12 mouse cellular contexts compared by ENCODE assay signal in the genomic region with DNA sequence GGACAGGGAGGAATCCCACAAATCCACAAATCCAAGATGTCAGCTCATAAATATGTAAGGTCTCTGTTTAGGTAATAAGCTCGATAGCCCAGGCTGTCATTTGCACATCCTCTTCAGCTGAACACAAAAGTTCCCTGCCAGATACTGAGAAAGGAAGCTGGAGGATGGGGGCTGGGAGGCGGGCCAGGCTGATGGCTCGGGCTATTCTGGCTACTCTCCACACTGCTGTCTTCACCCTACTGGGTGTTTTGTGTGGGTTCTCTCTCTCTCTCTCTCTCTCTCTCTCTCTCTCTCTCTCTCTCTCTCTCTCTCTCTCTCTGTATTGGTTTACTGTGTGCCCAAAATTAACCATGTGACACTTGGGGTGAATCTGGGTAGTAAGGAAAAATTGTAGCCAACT.
DNase-seq lines count a peak whose midpoint lies in the region; ATAC-seq and TF ChIP-seq lines count a peak whose summit lies in the region.
"Had no signal": no experiment of that assay in that cellular context is flagged by ENCODE, and none has a peak within 500 bp of the region (broad histone marks: within the 10 kb centered on the region; RNA-seq: fewer than 3 reads in every experiment).

No protein-coding gene starts in this region.

- DNase-seq in layer of hippocampus, adult 2 months (ENCODE audit: low spot score in 2 of 2), result no peak
- DNase-seq in layer of hippocampus, adult 18-20 months (ENCODE audit: low spot score in 2 of 2), result no peak
- DNase-seq in brain, embryonic 14.5 days (ENCODE audit: low read depth), result peak; percentile 63
- peak; percentile 50 to 55 for DNase-seq in cerebellum, postnatal 14 days
- no peak for DNase-seq in spleen, postnatal 36 days (ENCODE audit: low spot score in 2 of 2)
- DNase-seq in thymus, postnatal 0 days (ENCODE audit: low spot score), result no peak

- WGBS in heart, embryonic 16.5 days, result 9% methylated on average over 3 of the region's 3 CpGs

- H3K4me3 ChIP-seq in layer of hippocampus, adult 2 months, result no peak overlapping the region
- H3K4me3 ChIP-seq in heart, embryonic 16.5 days (ENCODE audit: low read length), result no peak overlapping the region
- H3K4me3 ChIP-seq: embryonic facial prominence, embryonic 15.5 days; kidney, embryonic 15.5 days; neural tube, embryonic 13.5 days had no signal

- TF ChIP-seq CTCF in layer of hippocampus, adult 2 months (conservative IDR thresholded peaks at IDR 0.05), result no peak
- TF ChIP-seq CTCF in brain, embryonic 14.5 days (IDR thresholded peaks at IDR 0.05; ENCODE audit: borderline replicate concordance, extremely low read depth, insufficient read depth, insufficient read length), result no peak

- H3K4me2 ChIP-seq in heart, embryonic 16.5 days (ENCODE audit: low read depth, low read length), result no peak overlapping the region
- H3K4me2 ChIP-seq: embryonic facial prominence, embryonic 15.5 days; kidney, embryonic 15.5 days; neural tube, embryonic 13.5 days had no signal

- no peak overlapping the region for H3K9ac ChIP-seq in heart, embryonic 16.5 days (ENCODE audit: low read length)
- H3K9ac ChIP-seq: embryonic facial prominence, embryonic 15.5 days; kidney, embryonic 15.5 days; neural tube, embryonic 13.5 days had no signal

- peaks cover 48% of the 10 kb centered on the region for H3K4me1 ChIP-seq in heart, embryonic 16.5 days (ENCODE audit: control insufficient read depth, insufficient read depth, low read length)

- no peaks in the 10 kb centered on the region for H3K27me3 ChIP-seq in heart, embryonic 16.5 days (ENCODE audit: control insufficient read depth, insufficient read depth, low read length)
- H3K27me3 ChIP-seq: embryonic facial prominence, embryonic 15.5 days; kidney, embryonic 15.5 days; neural tube, embryonic 13.5 days had no signal

- TF ChIP-seq POLR2A in brain, embryonic 14.5 days (IDR thresholded peaks at IDR 0.05; ENCODE audit: borderline replicate concordance, extremely low read depth, insufficient read depth, insufficient read length, poor library complexity, severe bottlenecking), result no peak

- no peaks in the 10 kb centered on the region for H3K36me3 ChIP-seq in heart, embryonic 16.5 days (ENCODE audit: control insufficient read depth, insufficient read depth)
- H3K36me3 ChIP-seq: embryonic facial prominence, embryonic 15.5 days; kidney, embryonic 15.5 days; neural tube, embryonic 13.5 days had no signal

- 0 out of 2 replicates have a peak overlapping the region, but pooled peaks have one; percentile 18 for H3K27ac ChIP-seq in layer of hippocampus, adult 2 months
- H3K27ac ChIP-seq in heart, embryonic 16.5 days (ENCODE audit: low read length), result peak overlapping the region; percentile 64
- H3K27ac ChIP-seq: embryonic facial prominence, embryonic 15.5 days; kidney, embryonic 15.5 days; macrophage; neural tube, embryonic 13.5 days had no signal

- ATAC-seq in heart, embryonic 16.5 days (replicated peaks; ENCODE audit: extremely low read depth, insufficient read depth, low FRiP score), result peak; percentile 91
- ATAC-seq in erythroblast, adult 5-6 weeks (replicated peaks; ENCODE audit: low FRiP score, poor library complexity, severe bottlenecking), result no peak

- H3K9me3 ChIP-seq in heart, embryonic 16.5 days (replicated peaks; ENCODE audit: control insufficient read depth, low read length), result no peaks in the 10 kb centered on the region
- H3K9me3 ChIP-seq: embryonic facial prominence, embryonic 15.5 days; kidney, embryonic 15.5 days; neural tube, embryonic 13.5 days had no signal

Comparison
In these comparisons a context has a peak if more than half of its experiments do, and no peak if none do; other contexts are left out.
1. DNase-seq: peak in brain, embryonic 14.5 days (single experiment) and cerebellum, postnatal 14 days (2 of 2); none in layer of hippocampus, adult 2 months (0 of 2), layer of hippocampus, adult 18-20 months (0 of 2), spleen, postnatal 36 days (0 of 2) and thymus, postnatal 0 days (single experiment).